Mouse (Mus musculus) MEL (cell line): ENCODE measurements around the gene Med14. TPM values are rescaled to one million over a fixed set of nuclear protein-coding genes. Genes with fewer than 3 reads are reported as not detected.

Source experiments
- DNase-seq: peaks from one replicate; pipeline ENCODE4 v3.0.0; 2011; ENCODE audit warnings: low read depth, low spot score
- H3K27ac ChIP-seq: 2 replicates; pipeline ENCODE4 v1.5.1; 2012; ENCODE audit warnings: low read depth, mild to moderate bottlenecking, control low read depth, low read length, moderate library complexity; ENCODE audit not compliant: control insufficient read depth
- H3K27me3 ChIP-seq, 2 experiments: fragments of 150-350 bp in 1 of 2; sonication (generic) in 1 of 2; 2 replicates each; pipeline ENCODE4 v1.6.1; 2012; ENCODE audit warnings: low read length in 2 of 2, mild to moderate bottlenecking in 2 of 2, improper control_type of control experiment in 1 of 2, moderate library complexity in 1 of 2; ENCODE audit not compliant: insufficient read depth in 2 of 2, control insufficient read depth in 1 of 2
- H3K36me3 ChIP-seq, 2 experiments: 2 replicates each; pipeline ENCODE4 v1.6.1; 2012 to 2014; ENCODE audit warnings: low read length in 2 of 2, improper control_type of control experiment in 1 of 2, inconsistent platforms in 1 of 2, mild to moderate bottlenecking in 1 of 2; ENCODE audit not compliant: insufficient read depth in 2 of 2, control insufficient read depth in 1 of 2
- H3K4me1 ChIP-seq, 2 experiments: fragments of 150-350 bp in 1 of 2; sonication (generic) in 1 of 2; 2 replicates each; pipeline ENCODE4 v1.6.1; 2012; ENCODE audit warnings: low read length in 2 of 2, improper control_type of control experiment in 1 of 2, mild to moderate bottlenecking in 1 of 2; ENCODE audit not compliant: insufficient read depth in 2 of 2, control insufficient read depth in 1 of 2
- H3K4me3 ChIP-seq, 2 experiments: fragments of 150-350 bp in 1 of 2; sonication (generic) in 1 of 2; 2 replicates each; pipeline ENCODE4 v1.5.1; 2012; ENCODE audit warnings: low read depth in 2 of 2, low read length in 2 of 2, mild to moderate bottlenecking in 2 of 2, moderate library complexity in 2 of 2, control low read depth in 1 of 2, improper control_type of control experiment in 1 of 2; ENCODE audit not compliant: control insufficient read depth in 1 of 2, insufficient read depth in 1 of 2
- H3K79me2 ChIP-seq: 2 replicates; pipeline ENCODE4 v1.6.1; 2012; ENCODE audit warnings: mild to moderate bottlenecking, low read length, moderate library complexity; ENCODE audit not compliant: control insufficient read depth, poor library complexity, insufficient read depth
- H3K9ac ChIP-seq: 2 replicates; pipeline ENCODE4 v1.6.1; 2012; ENCODE audit warnings: low read depth, mild to moderate bottlenecking, control low read depth, low read length, moderate library complexity; ENCODE audit not compliant: control insufficient read depth, poor library complexity, severe bottlenecking
- H3K9me3 ChIP-seq: fragments of 150-350 bp; sonication (generic); replicated peaks from 2 replicates; pipeline ENCODE4 v1.6.1; 2012; ENCODE audit warnings: mild to moderate bottlenecking, low read length, improper control_type of control experiment, moderate library complexity; ENCODE audit not compliant: insufficient read depth
- BHLHE40 ChIP-seq: IDR thresholded peaks from 2 replicates; pipeline ENCODE4 v1.6.1; 2012; ENCODE audit warnings: low read depth, mild to moderate bottlenecking, inconsistent platforms, low read length, improper control_type of control experiment, borderline replicate concordance
- CTCF ChIP-seq, 3 experiments: IDR thresholded peaks in 2 of 3; conservative IDR thresholded peaks in 1 of 3; 2 replicates each; pipeline ENCODE4 v1.5.1; 2011 to 2012; ENCODE audit warnings: low read length in 3 of 3, low read depth in 2 of 3, mild to moderate bottlenecking in 2 of 3, improper control_type of control experiment in 1 of 3, inconsistent platforms in 1 of 3, mixed read lengths in 1 of 3, moderate library complexity in 1 of 3; ENCODE audit not compliant: control insufficient read depth in 1 of 3, insufficient read depth in 1 of 3, poor library complexity in 1 of 3, severe bottlenecking in 1 of 3
- ELF1 ChIP-seq: IDR thresholded peaks from 2 replicates; pipeline ENCODE4 v1.6.1; 2014; ENCODE audit warnings: low read depth, mild to moderate bottlenecking, inconsistent platforms, low read length, improper control_type of control experiment, moderate library complexity
- EP300 ChIP-seq, 2 experiments: IDR thresholded peaks; 2 replicates each; pipeline ENCODE4 v1.6.1; 2011; ENCODE audit warnings: improper control_type of control experiment in 2 of 2, low read length in 2 of 2, low read depth in 1 of 2, mild to moderate bottlenecking in 1 of 2
- ETS1 ChIP-seq: IDR thresholded peaks from 2 replicates; pipeline ENCODE4 v1.6.1; 2012; ENCODE audit warnings: low read depth, mild to moderate bottlenecking, inconsistent platforms, low read length, improper control_type of control experiment, moderate library complexity
- GATA1 ChIP-seq: IDR thresholded peaks from 2 replicates; pipeline ENCODE4 v1.6.1; 2011; ENCODE audit warnings: low read depth, low read length, improper control_type of control experiment
- HCFC1 ChIP-seq: IDR thresholded peaks from 2 replicates; pipeline ENCODE4 v1.6.1; 2012; ENCODE audit warnings: low read depth, mild to moderate bottlenecking, inconsistent platforms, low read length, improper control_type of control experiment, moderate library complexity
- JUND ChIP-seq: IDR thresholded peaks from 2 replicates; pipeline ENCODE4 v1.6.1; 2011; ENCODE audit warnings: low read depth, mild to moderate bottlenecking, improper control_type of control experiment, low read length
- MAFK ChIP-seq: IDR thresholded peaks from 2 replicates; pipeline ENCODE4 v1.6.1; 2011; ENCODE audit warnings: low read depth, mild to moderate bottlenecking, low read length, improper control_type of control experiment, borderline replicate concordance
- MXI1 ChIP-seq: IDR thresholded peaks from 2 replicates; pipeline ENCODE4 v1.6.1; 2011; ENCODE audit warnings: mild to moderate bottlenecking, low read depth, low read length, improper control_type of control experiment
- MYC ChIP-seq: IDR thresholded peaks from 2 replicates; pipeline ENCODE4 v1.6.1; 2011; ENCODE audit warnings: low read depth, mild to moderate bottlenecking, low read length, improper control_type of control experiment, moderate library complexity
- RAD21 ChIP-seq: IDR thresholded peaks from 2 replicates; pipeline ENCODE4 v1.6.1; 2011; ENCODE audit warnings: mild to moderate bottlenecking, low read depth, low read length, improper control_type of control experiment
- RCOR1 ChIP-seq: IDR thresholded peaks from 2 replicates; pipeline ENCODE4 v1.6.1; 2012; ENCODE audit warnings: low read depth, mild to moderate bottlenecking, inconsistent platforms, low read length, improper control_type of control experiment
- SIN3A ChIP-seq: IDR thresholded peaks from 2 replicates; pipeline ENCODE4 v1.6.1; 2012; ENCODE audit warnings: low read length, improper control_type of control experiment, inconsistent platforms
- SMC3 ChIP-seq: IDR thresholded peaks from 2 replicates; pipeline ENCODE4 v1.6.1; 2011; ENCODE audit warnings: low read depth, low read length, improper control_type of control experiment
- TAL1 ChIP-seq: IDR thresholded peaks from 2 replicates; pipeline ENCODE4 v1.6.1; 2012; ENCODE audit warnings: mild to moderate bottlenecking, inconsistent platforms, low read length, moderate library complexity, mixed read lengths
- TBP ChIP-seq: IDR thresholded peaks from 2 replicates; pipeline ENCODE4 v1.8.0; 2011; ENCODE audit warnings: low read depth, low read length, improper control_type of control experiment
- ZC3H11A ChIP-seq: IDR thresholded peaks from 2 replicates; pipeline ENCODE4 v1.6.1; 2012; ENCODE audit warnings: low read depth, mild to moderate bottlenecking, inconsistent platforms, low read length, improper control_type of control experiment
- ZKSCAN1 ChIP-seq: IDR thresholded peaks from 2 replicates; pipeline ENCODE4 v1.6.1; 2012; ENCODE audit warnings: low read depth, mild to moderate bottlenecking, inconsistent platforms, low read length, improper control_type of control experiment, moderate library complexity
- ZMIZ1 ChIP-seq: IDR thresholded peaks from 2 replicates; pipeline ENCODE4 v1.6.1; 2012; ENCODE audit warnings: low read depth, mild to moderate bottlenecking, inconsistent platforms, low read length, improper control_type of control experiment, moderate library complexity
- ZNF384 ChIP-seq: IDR thresholded peaks from 2 replicates; pipeline ENCODE4 v1.6.1; 2012; ENCODE audit warnings: low read depth, mild to moderate bottlenecking, inconsistent platforms, low read length, improper control_type of control experiment
- polyA plus RNA-seq, 2 experiments: library from polyadenylated mRNA; stranded (reverse) in 1 of 2; unstranded in 1 of 2; fragments of >175 nt in 1 of 2; fragments of >200 nt in 1 of 2; gene quantifications; 2 replicates each; pipeline versions ENCODE4 v1.2.1 to v1.2.4; 2012; ENCODE audit warnings: low replicate concordance in 2 of 2, low read depth in 1 of 2; ENCODE audit not compliant: insufficient read length in 2 of 2, insufficient read depth in 1 of 2, missing spikeins in 1 of 2
- total RNA-seq: library from RNA; depleted of rRNA; stranded (reverse); fragments of 300-350 nt; gene quantifications from 2 replicates; pipeline ENCODE4 v1.2.3, GENCODE M21; 2012

The Med14 gene
- total and polyA plus RNA-seq, 3 experiments, result 34.6 to 77.9 (median 53.3) TPM

DNA sequence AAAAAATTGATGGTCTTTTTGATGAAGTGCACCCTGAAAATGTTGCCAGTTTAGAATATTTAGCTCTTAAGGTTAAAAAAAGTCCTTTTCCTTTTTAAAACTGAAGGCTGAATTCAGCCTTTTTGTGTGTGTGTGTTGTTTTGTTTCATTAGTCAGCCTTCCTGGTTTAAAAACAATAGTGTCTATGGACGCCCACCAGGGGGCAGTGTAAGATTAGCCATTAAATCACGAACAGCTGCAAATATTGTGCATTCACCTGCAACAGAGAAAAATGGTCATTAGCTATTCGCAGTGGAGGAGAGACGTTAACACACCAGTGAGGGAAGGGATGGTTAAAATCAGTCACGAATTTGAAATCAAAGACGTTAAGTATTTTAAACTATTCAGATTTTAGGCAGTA lies 84.5 kb downstream of the Med14 start:
- no peak overlapping the region for H3K4me3 ChIP-seq
- peaks cover 13 to 24% of the 10 kb centered on the region in 2 experiments for H3K36me3 ChIP-seq
- no peak overlapping the region for H3K27ac ChIP-seq
- TF ChIP-seq RCOR1 (0 out of 2 replicates have a peak, but pooled peaks have one; percentile 15), TAL1 (no peak), GATA1 (no peak), ETS1 (0 out of 2 replicates have a peak, but pooled peaks have one; percentile 17), SMC3 (peak; percentile 92), BHLHE40 (0 out of 2 replicates have a peak, but pooled peaks have one; percentile 20), SIN3A (peak; percentile 79), CTCF (IDR thresholded peaks at IDR 0.05 in 2 of 3, conservative IDR thresholded peaks at IDR 0.05 in 1 of 3; ENCODE audit: control insufficient read depth in 1 of 3, insufficient read depth in 1 of 3, low read depth in 2 of 3, low read length in 3 of 3, poor library complexity in 1 of 3, severe bottlenecking in 1 of 3) (peak; percentile 51 to 92 (median 73)), ZKSCAN1 (0 out of 2 replicates have a peak, but pooled peaks have one; percentile 52), MXI1 (0 out of 2 replicates have a peak, but pooled peaks have one; percentile 42), TBP (no peak), ZMIZ1 (no peak), ELF1 (peak; percentile 53; the same call in 1 of the 2 replicates), MAFK (0 out of 2 replicates have a peak, but pooled peaks have one; percentile 36), ZC3H11A (peak; percentile 90), HCFC1 (0 out of 2 replicates have a peak, but pooled peaks have one; percentile 28), EP300 (IDR thresholded peaks at IDR 0.05; ENCODE audit: low read depth in 1 of 2, low read length in 2 of 2) (no peak; a peak in 1 of 4 replicates), ZNF384 (peak; percentile 44; the same call in 1 of the 2 replicates), JUND (0 out of 2 replicates have a peak, but pooled peaks have one; percentile 39), RAD21 (peak; percentile 88), MYC (peak; percentile 42; the same call in 1 of the 2 replicates)
- TF ChIP-seq, all 39 proteins: peak for 16
- Histone ChIP-seq H3K4me1 (peaks cover 0 to 4% of the 10 kb centered on the region in 2 experiments; a peak in 1 of 4 replicates), H3K27me3 (no peaks in the 10 kb centered on the region), H3K9me3 (no peaks in the 10 kb centered on the region), H3K79me2 (peaks cover 3% of the 10 kb centered on the region; the same call in 1 of the 2 replicates), H3K9ac (no peak overlapping the region)
- DNase-seq, result peak; percentile 80
